Mouse (Mus musculus): ENCODE results near the gene Crlf3. TPM values are rescaled to one million over a fixed set of nuclear protein-coding genes. Genes with fewer than 3 reads are reported as not detected.

Crlf3 gene
- total RNA-seq (2023) = 100 to 1,000 TPM in 1 of 2 experiments, 10 to 100 TPM in 1; 97.1 to 106 TPM

DNA sequence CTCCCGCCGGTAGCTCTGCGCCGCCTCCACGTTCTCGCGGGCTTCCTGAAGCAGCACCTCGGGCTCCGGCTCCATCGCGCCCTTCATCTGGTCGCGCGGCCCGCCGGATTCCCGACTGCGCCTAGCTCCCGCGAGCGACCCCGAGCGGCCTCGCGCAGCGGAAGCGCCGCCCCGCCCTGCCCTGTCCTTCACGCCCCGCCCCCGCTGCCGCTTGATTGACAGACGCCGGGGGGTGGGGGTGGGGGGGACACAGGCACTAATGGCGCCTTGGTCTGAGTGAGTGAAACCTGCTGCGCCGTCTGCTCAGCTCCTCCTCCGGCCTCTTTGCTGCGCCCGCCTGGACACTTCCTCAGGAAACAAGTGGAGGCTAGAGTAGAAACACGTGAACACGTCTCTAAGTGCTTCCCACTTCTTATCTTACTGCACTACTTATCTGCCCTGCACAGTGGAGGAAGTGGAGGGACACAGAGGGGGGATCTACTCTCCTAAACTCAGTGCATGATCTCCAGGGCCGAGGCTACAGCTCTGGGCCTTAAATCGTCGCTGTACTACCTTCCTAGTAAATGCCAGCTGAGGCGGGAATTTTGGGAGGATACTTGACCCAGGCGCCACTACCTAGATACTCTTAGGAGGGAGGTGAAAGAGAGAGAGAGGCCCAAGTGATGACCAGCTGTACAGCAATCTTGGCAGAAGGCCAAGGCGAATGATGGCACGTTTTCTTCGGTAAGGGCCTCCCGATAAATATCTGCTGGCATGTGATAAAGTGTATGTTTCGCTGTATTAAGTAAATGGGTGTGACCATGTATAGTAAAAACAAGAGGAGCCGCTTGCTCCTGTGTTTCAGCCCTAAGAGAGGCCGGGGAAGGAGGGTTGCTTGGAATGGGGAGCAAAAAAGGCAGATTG is at the start of gene Crlf3:
Gene Crlf3, minus strand, starts transcription at position 166 of the 903 bp plus-strand sequence.

DNA sequence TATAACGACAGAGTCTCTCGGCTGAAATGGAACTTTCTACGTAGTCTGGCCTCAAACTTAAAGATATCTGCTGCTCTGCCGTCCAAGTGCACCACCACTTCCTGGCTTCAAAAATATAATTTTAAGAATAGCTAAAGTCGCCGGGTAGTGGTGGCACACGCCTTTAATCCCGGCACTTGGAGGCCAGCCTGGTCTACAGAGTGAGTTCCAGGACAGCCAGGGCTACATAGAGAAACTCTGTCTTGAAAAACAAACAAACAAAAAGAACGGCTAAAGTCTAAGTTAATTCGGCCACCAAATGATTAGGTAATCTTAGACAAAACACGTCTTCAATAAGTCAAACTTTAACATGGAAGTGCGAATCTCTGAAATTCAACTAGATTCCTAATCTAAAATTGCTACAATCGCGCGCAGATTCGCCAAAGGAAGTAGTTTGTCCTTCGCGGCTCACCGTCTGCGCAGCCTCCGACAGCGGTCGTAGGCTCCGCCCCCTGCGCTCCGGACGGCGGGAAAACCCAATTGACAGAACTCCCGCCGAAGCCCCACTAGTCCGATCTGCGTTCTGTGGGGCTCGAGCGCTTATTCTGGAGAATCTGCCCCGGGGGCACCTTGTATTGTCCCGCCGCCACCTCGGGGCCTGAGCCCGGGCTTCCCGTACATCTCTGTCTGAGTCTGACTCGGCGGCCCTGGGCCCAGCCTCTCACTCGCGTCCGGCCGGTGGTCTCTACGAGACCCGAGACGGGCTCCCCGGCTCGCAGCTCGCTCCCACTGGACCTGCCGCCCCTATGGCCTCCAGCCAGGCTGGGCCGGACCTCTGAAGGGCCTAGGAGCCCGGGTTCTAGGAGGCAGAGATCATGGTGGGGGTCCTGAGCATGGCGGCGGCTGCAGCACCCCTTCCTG is 8.4 kb upstream of the Crlf3 start, which contains the start of gene Atad5:
Gene Atad5, plus strand, starts transcription at position 484 of the 900 bp plus-strand sequence.

Other genes with a start within 250 kb of the Crlf3 start
- 10 to 100 TPM; 14.6 to 27.0 TPM for gene Utp6, start 118.6 kb downstream of the Crlf3 start, total RNA-seq (2023)
- gene Suz12, start 87.9 kb downstream of the Crlf3 start, total RNA-seq (2023) = 10 to 100 TPM; 58.3 to 59.6 TPM
- 10 to 100 TPM; 12.1 to 12.7 TPM for gene Atad5, start 8.4 kb upstream of the Crlf3 start, total RNA-seq (2023)
- gene Tefm, start 61.2 kb upstream of the Crlf3 start, total RNA-seq (2023) = 1 to 10 TPM; 3.1 to 3.5 TPM
- gene Adap2, start 73.1 kb upstream of the Crlf3 start, total RNA-seq (2023) = 1 to 10 TPM; 3.5 to 4.0 TPM
- gene Rnf135, start 102.9 kb upstream of the Crlf3 start, total RNA-seq (2023) = 1 to 10 TPM; 6.0 to 7.6 TPM
- gene Rhot1, start 128.0 kb upstream of the Crlf3 start, total RNA-seq (2023) = 10 to 100 TPM; 17.1 to 20.0 TPM
- under 1 TPM; 0.09 to 0.44 TPM for gene Rhbdl3, start 219.9 kb upstream of the Crlf3 start, total RNA-seq (2023)